Mouse (Mus musculus) ES-E14 (cell line): ENCODE measurements at regions not wholly inside any gene's neighbourhood (a gene's known extent, or its start where the extent isn't known, plus 50 kb on each side); places are given as distances from the start of the nearest gene placed in this dataset.
"Not testable (repeated sequence)": the region's sequence is repeated elsewhere in the genome, so short reads cannot be mapped to it uniquely, and the experiment has no call there.

Source experiments
- DNase-seq: peaks from one replicate; pipeline ENCODE4 v3.0.0-alpha.2; 2013; ENCODE audit warnings: low read depth, low spot score
- H3K27ac ChIP-seq: 2 replicates; pipeline ENCODE4 v1.5.1; 2012; ENCODE audit warnings: low read depth, mild to moderate bottlenecking, low read length, moderate library complexity, mixed read lengths; ENCODE audit not compliant: poor library complexity, insufficient read depth, severe bottlenecking
- H3K36me3 ChIP-seq: 2 replicates; pipeline ENCODE4 v1.6.1; 2012; ENCODE audit warnings: mild to moderate bottlenecking, low read length, moderate library complexity, mixed read lengths; ENCODE audit not compliant: control insufficient read depth, poor library complexity, insufficient read depth, severe bottlenecking
- H3K4me1 ChIP-seq, 2 experiments: fragments of 150-350 bp in 1 of 2; sonication (generic) in 1 of 2; 2 replicates each; pipeline ENCODE4 v1.6.1; 2012; ENCODE audit warnings: low read length in 2 of 2, mild to moderate bottlenecking in 1 of 2, mixed read lengths in 1 of 2; ENCODE audit not compliant: control insufficient read depth in 2 of 2, insufficient read depth in 2 of 2, poor library complexity in 1 of 2
- H3K4me3 ChIP-seq, 2 experiments: fragments of 150-350 bp in 1 of 2; sonication (generic) in 1 of 2; 2 replicates each; pipeline ENCODE4 v1.5.1; 2012; ENCODE audit warnings: low read length in 2 of 2, low read depth in 1 of 2, mild to moderate bottlenecking in 1 of 2, mixed read lengths in 1 of 2; ENCODE audit not compliant: insufficient read depth in 1 of 2, poor library complexity in 1 of 2, severe bottlenecking in 1 of 2
- H3K9ac ChIP-seq: 2 replicates; pipeline ENCODE4 v1.6.1; 2012; ENCODE audit warnings: low read depth, mild to moderate bottlenecking, low read length, mixed read lengths; ENCODE audit not compliant: poor library complexity, insufficient read depth, severe bottlenecking
- H3K9me3 ChIP-seq: fragments of 150-350 bp; sonication (generic); 2 replicates; pipeline ENCODE4 v1.6.1; 2012; ENCODE audit warnings: low read depth, mild to moderate bottlenecking, low read length; ENCODE audit not compliant: control insufficient read depth, insufficient read depth
- CHD2 ChIP-seq: IDR thresholded peaks from 2 replicates; pipeline ENCODE4 v1.6.1; 2014; ENCODE audit warnings: mild to moderate bottlenecking, low read depth, low read length, inconsistent platforms
- HCFC1 ChIP-seq: IDR thresholded peaks from 2 replicates; pipeline ENCODE4 v1.6.1; 2012; ENCODE audit warnings: low read length, inconsistent platforms, borderline replicate concordance; ENCODE audit not compliant: insufficient read depth
- MAFK ChIP-seq: IDR thresholded peaks from 2 replicates; pipeline ENCODE4 v1.6.1; 2014; ENCODE audit warnings: mild to moderate bottlenecking, low read depth, low read length, inconsistent platforms; ENCODE audit not compliant: insufficient read depth
- ZC3H11A ChIP-seq: IDR thresholded peaks from 2 replicates; pipeline ENCODE4 v1.6.1; 2012; ENCODE audit warnings: low read depth, mild to moderate bottlenecking, inconsistent platforms, low read length, borderline replicate concordance
- ZNF384 ChIP-seq: IDR thresholded peaks from 2 replicates; pipeline ENCODE4 v1.6.1; 2012; ENCODE audit warnings: low read depth, low read length, inconsistent platforms
- in situ Hi-C, 2 experiments: fragments of 600-800 bp; cut with MboI; formaldehyde crosslinking; loops; one replicate each; pipeline ENCODE4 v1.15.1; 2025; ENCODE audit warnings: low sequenced_read_pairs in 2 of 2, inconsistent platforms in 1 of 2; ENCODE audit not compliant: unreplicated experiment in 2 of 2

GRCm38 (mm10) chr4:75466880-75467327 is 188.8 kb upstream of the Dmac1 start:
- H3K4me3 ChIP-seq = no peak overlapping the region
- no peaks in the 10 kb centered on the region for H3K9me3 ChIP-seq
- H3K4me1 ChIP-seq = no peaks in the 10 kb centered on the region
- no peak for DNase-seq
- no peak overlapping the region for H3K9ac ChIP-seq
- H3K36me3 ChIP-seq = no peaks in the 10 kb centered on the region
- in situ Hi-C loops = no loop called here
- no peak overlapping the region for H3K27ac ChIP-seq
- TF ChIP-seq ZC3H11A (no peak), ZNF384 (no peak), CHD2 (no peak)

- TF ChIP-seq ZC3H11A = no peak
- TF ChIP-seq HCFC1 = no peak
- TF ChIP-seq CHD2 = no peak
- no peak for TF ChIP-seq ZNF384
- no peak for TF ChIP-seq MAFK
Measured at GRCm38 (mm10) chr4:75463579-75463978, 185.5 kb upstream of the Dmac1 start.

GRCm38 (mm10) chr4:75449478-75449877 is 171.4 kb upstream of the Dmac1 start:
- Histone ChIP-seq H3K4me3 (no peak overlapping the region), H3K9ac (no peak overlapping the region), H3K27ac (no peak overlapping the region), H3K4me1 (no peaks in the 10 kb centered on the region), H3K9me3 (no peaks in the 10 kb centered on the region), H3K36me3 (no peaks in the 10 kb centered on the region)
- TF ChIP-seq CHD2 = no peak
- TF ChIP-seq ZC3H11A = no peak
- no peak for TF ChIP-seq ZNF384
- TF ChIP-seq HCFC1 = no peak
- no peak for DNase-seq
- in situ Hi-C loops = no loop called here

More at GRCm38 (mm10) chr4:75463579-75463978, 185.5 kb upstream of the Dmac1 start:
- in situ Hi-C loops = no loop called here
- Histone ChIP-seq H3K27ac (no peak overlapping the region), H3K9me3 (no peaks in the 10 kb centered on the region), H3K4me3 (no peak overlapping the region), H3K4me1 (no peaks in the 10 kb centered on the region), H3K9ac (no peak overlapping the region), H3K36me3 (no peaks in the 10 kb centered on the region)
- no peak for DNase-seq

GRCm38 (mm10) chr4:75423296-75423695 is 145.2 kb upstream of the Dmac1 start:
- Histone ChIP-seq H3K9me3 (no peaks in the 10 kb centered on the region), H3K4me1 (no peaks in the 10 kb centered on the region; a peak in 1 of 4 replicates), H3K9ac (no peak overlapping the region), H3K4me3 (no peak overlapping the region), H3K36me3 (no peaks in the 10 kb centered on the region), H3K27ac (no peak overlapping the region; the same call in 1 of the 2 replicates)
- in situ Hi-C loops = no loop called here
- DNase-seq = peak; percentile 7
- TF ChIP-seq ZC3H11A (no peak), CHD2 (no peak), ZNF384 (no peak), HCFC1 (no peak), MAFK (no peak)

GRCm38 (mm10) chr4:75400754-75401153 is 122.6 kb upstream of the Dmac1 start:
- H3K36me3 ChIP-seq, H3K9me3 ChIP-seq, in situ Hi-C loops: not testable (repeated sequence)

More at GRCm38 (mm10) chr4:75400754-75401153, 122.6 kb upstream of the Dmac1 start:
- H3K9ac ChIP-seq, DNase-seq, H3K27ac ChIP-seq, H3K4me3 ChIP-seq, H3K4me1 ChIP-seq: not testable (repeated sequence)
